Mouse (Mus musculus) kidney, adult 2 months (tissue): ENCODE data around the gene Tead4. TPM values are rescaled to one million over a fixed set of nuclear protein-coding genes. Genes with fewer than 3 reads are reported as not detected.

ENCODE experiments used
- DNase-seq: peaks from one replicate; pipeline ENCODE4 v3.0.0; 2021
- H3K27ac ChIP-seq: fragments of 200-500 bp; 2 replicates; pipeline ENCODE4 v1.5.1; 2012; ENCODE audit warnings: low read depth, low read length, control low read depth, inconsistent platforms; ENCODE audit not compliant: insufficient read depth
- H3K27me3 ChIP-seq: fragments of 200-500 bp; replicated peaks from 2 replicates; pipeline ENCODE4 v1.6.1; 2012; ENCODE audit warnings: mild to moderate bottlenecking, moderate library complexity, low read length, inconsistent platforms; ENCODE audit not compliant: control insufficient read depth, insufficient read depth
- H3K36me3 ChIP-seq: fragments of 200-500 bp; 2 replicates; pipeline ENCODE4 v1.6.1; 2012; ENCODE audit warnings: mild to moderate bottlenecking, moderate library complexity, low read length, inconsistent platforms; ENCODE audit not compliant: control insufficient read depth, insufficient read depth
- H3K4me1 ChIP-seq: fragments of 200-500 bp; 2 replicates; pipeline ENCODE4 v1.6.1; 2011; ENCODE audit warnings: low read length; ENCODE audit not compliant: control insufficient read depth, insufficient read depth
- H3K4me3 ChIP-seq: fragments of 200-500 bp; 2 replicates; pipeline ENCODE4 v1.5.1; 2011; ENCODE audit warnings: mild to moderate bottlenecking, low read depth, low read length, control low read depth; ENCODE audit not compliant: insufficient read depth
- CTCF ChIP-seq: fragments of 200-500 bp; conservative IDR thresholded peaks from 2 replicates; pipeline ENCODE4 v1.5.1; 2011; ENCODE audit warnings: low read depth, mild to moderate bottlenecking, control low read depth, low read length, moderate library complexity, mixed read lengths; ENCODE audit not compliant: insufficient read depth, insufficient read length
- POLR2A ChIP-seq: fragments of 200-500 bp; IDR thresholded peaks from one replicate; pipeline ENCODE4 v1.6.1; 2011; ENCODE audit warnings: low read depth, low read length, control low read depth
- WGBS: fragments of 180-500 bp; shearing (Covaris S2); methylation state at CpG from one replicate; pipeline ENCODE4 v1.1.7; 2018; 5-methylcytosine and 5-hydroxymethylcytosine counted together
- polyA plus RNA-seq: library from polyadenylated mRNA; depleted of rRNA; stranded (reverse); fragments of >200 nt; gene quantifications from 2 replicates; pipeline ENCODE4 v1.2.3, GENCODE M21; 2012

Gene Tead4
- polyA plus RNA-seq, 1 experiment, result 1.3 TPM

- no peaks in the 10 kb centered on the region for H3K27me3 ChIP-seq
- no peak for TF ChIP-seq POLR2A
- TF ChIP-seq CTCF, result no peak
- DNase-seq, result no peak
- 79% methylated on average over 1 of the region's 1 CpGs for WGBS
- no peak overlapping the region for H3K27ac ChIP-seq
- no peaks in the 10 kb centered on the region for H3K4me1 ChIP-seq
- no peak overlapping the region for H3K4me3 ChIP-seq
- H3K36me3 ChIP-seq, result no peaks in the 10 kb centered on the region
Measured at GRCm38 (mm10) chr6:128261486-128261885, 39.1 kb downstream of the Tead4 start.

- DNase-seq, result no peak
- no peak overlapping the region for H3K4me3 ChIP-seq
- no peak overlapping the region for H3K27ac ChIP-seq
- H3K27me3 ChIP-seq, result no peaks in the 10 kb centered on the region
- no peaks in the 10 kb centered on the region for H3K4me1 ChIP-seq
- no peak for TF ChIP-seq POLR2A
- no peak for TF ChIP-seq CTCF
- WGBS, result 100% methylated on average over 3 of the region's 3 CpGs
- no peaks in the 10 kb centered on the region for H3K36me3 ChIP-seq
Measured at GRCm38 (mm10) chr6:128259252-128259651, 41.4 kb downstream of the Tead4 start.

GRCm38 (mm10) chr6:128255941-128256340, 44.7 kb downstream of the Tead4 start:
- no peak for DNase-seq
- Histone ChIP-seq H3K36me3 (no peaks in the 10 kb centered on the region), H3K27me3 (no peaks in the 10 kb centered on the region), H3K4me3 (no peak overlapping the region), H3K27ac (no peak overlapping the region), H3K4me1 (no peaks in the 10 kb centered on the region)
- TF ChIP-seq POLR2A, result no peak
- TF ChIP-seq CTCF, result no peak
- WGBS, result 74% methylated on average over 2 of the region's 2 CpGs

GRCm38 (mm10) chr6:128255292-128255691, 45.3 kb downstream of the Tead4 start:
- Histone ChIP-seq H3K27ac (no peak overlapping the region), H3K4me3 (no peak overlapping the region), H3K4me1 (no peaks in the 10 kb centered on the region), H3K36me3 (no peaks in the 10 kb centered on the region), H3K27me3 (no peaks in the 10 kb centered on the region)
- WGBS, result 79% methylated on average over 4 of the region's 4 CpGs
- TF ChIP-seq CTCF (no peak), POLR2A (no peak)
- DNase-seq, result no peak

- Histone ChIP-seq H3K36me3 (no peaks in the 10 kb centered on the region), H3K4me1 (no peaks in the 10 kb centered on the region), H3K27me3 (no peaks in the 10 kb centered on the region), H3K27ac (no peak overlapping the region), H3K4me3 (no peak overlapping the region)
- WGBS, result 77% methylated on average over 4 of the region's 4 CpGs
- DNase-seq, result no peak
- TF ChIP-seq POLR2A (no peak), CTCF (no peak)
Measured at GRCm38 (mm10) chr6:128254551-128254950, 46.1 kb downstream of the Tead4 start.

- TF ChIP-seq CTCF (no peak), POLR2A (no peak)
- no peak for DNase-seq
Measured at GRCm38 (mm10) chr6:128253111-128253510, 47.5 kb downstream of the Tead4 start.

DNA sequence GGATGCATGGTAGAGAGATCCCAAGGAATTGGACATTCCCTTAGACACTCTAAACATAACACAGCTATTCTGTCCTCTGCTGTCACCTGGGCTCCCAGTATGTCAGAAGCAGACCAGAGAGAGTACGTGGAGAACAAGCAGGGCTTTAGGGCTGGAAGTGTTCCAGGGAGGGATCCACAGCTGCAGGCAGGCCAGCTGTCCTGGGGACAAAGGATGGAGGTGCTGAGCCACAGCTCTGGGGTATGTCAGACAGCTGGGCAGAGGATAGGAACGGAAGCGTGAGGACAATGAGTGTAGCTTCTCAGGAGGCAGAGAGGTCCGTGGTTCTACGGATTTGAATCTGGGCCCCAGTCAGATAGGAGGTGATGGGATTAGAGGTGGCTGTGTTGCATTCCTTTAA, 50.0 kb downstream of the Tead4 start:
- no peak for DNase-seq
- H3K4me1 ChIP-seq, result no peaks in the 10 kb centered on the region
- no peak overlapping the region for H3K4me3 ChIP-seq
- H3K36me3 ChIP-seq, result no peaks in the 10 kb centered on the region
- TF ChIP-seq CTCF (no peak), POLR2A (no peak)
- WGBS, result 91% methylated on average over 5 of the region's 5 CpGs
- no peak overlapping the region for H3K27ac ChIP-seq
- no peaks in the 10 kb centered on the region for H3K27me3 ChIP-seq

More at GRCm38 (mm10) chr6:128253111-128253510, 47.5 kb downstream of the Tead4 start:
- WGBS, result 90% methylated on average over 2 of the region's 2 CpGs
- no peaks in the 10 kb centered on the region for H3K36me3 ChIP-seq
- H3K27me3 ChIP-seq, result no peaks in the 10 kb centered on the region
- H3K4me1 ChIP-seq, result no peaks in the 10 kb centered on the region
- no peak overlapping the region for H3K4me3 ChIP-seq
- no peak overlapping the region for H3K27ac ChIP-seq
